13 mouse cellular contexts compared by ENCODE assay signal in the genomic region with DNA sequence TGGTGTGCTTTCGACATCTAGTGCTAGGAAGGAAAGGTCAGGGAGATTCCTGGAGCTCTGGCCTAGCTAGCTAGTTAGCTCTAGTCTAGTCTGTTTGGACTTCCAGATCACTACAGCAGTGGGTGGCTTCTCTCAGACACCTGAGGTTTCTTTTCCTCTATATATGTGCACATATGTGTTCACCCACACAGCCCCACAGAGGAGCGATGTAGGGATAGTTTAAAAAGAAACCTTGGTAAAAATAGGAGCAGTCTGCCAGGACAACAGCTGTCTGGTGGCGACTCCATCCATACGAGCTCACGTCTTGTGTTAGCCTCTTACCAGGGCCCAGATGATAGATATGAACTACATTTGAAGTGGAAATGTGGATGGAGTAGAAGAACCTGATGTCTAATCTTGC.
"Had no signal": no experiment of that assay in that cellular context is flagged by ENCODE, and none has a peak within 500 bp of the region (broad histone marks: within the 10 kb centered on the region; RNA-seq: fewer than 3 reads in every experiment).

No protein-coding gene starts in this region.

- H3K27me3 ChIP-seq: kidney, embryonic 15.5 days; liver, embryonic 12.5 days; lung, embryonic 15.5 days; midbrain, embryonic 15.5 days had no signal

- DNase-seq: kidney, adult 2 months; kidney, postnatal 14 days; lung, postnatal 14 days; right cerebral cortex, adult 18-20 months; right cerebral cortex, postnatal 25 days had no signal

- H3K4me1 ChIP-seq: liver, embryonic 12.5 days; midbrain, embryonic 15.5 days had no signal

- H3K36me3 ChIP-seq: liver, embryonic 12.5 days; midbrain, embryonic 15.5 days had no signal

- H3K4me3 ChIP-seq: kidney, embryonic 15.5 days; limb, embryonic 10.5 days; liver, embryonic 12.5 days; lung, embryonic 15.5 days; megakaryocyte, embryonic 14.5 days; midbrain, embryonic 15.5 days had no signal

- H3K9me3 ChIP-seq: kidney, embryonic 15.5 days; limb, embryonic 10.5 days; liver, embryonic 12.5 days; lung, embryonic 15.5 days; megakaryocyte, embryonic 14.5 days; midbrain, embryonic 15.5 days had no signal

- ATAC-seq: liver, embryonic 12.5 days; midbrain, embryonic 15.5 days had no signal

- H3K27ac ChIP-seq: kidney, embryonic 15.5 days; liver, embryonic 12.5 days; lung, embryonic 15.5 days; macrophage; midbrain, embryonic 15.5 days had no signal

- H3K4me2 ChIP-seq: kidney, embryonic 15.5 days; liver, embryonic 12.5 days; lung, embryonic 15.5 days; midbrain, embryonic 11.5 days; midbrain, embryonic 15.5 days had no signal

- H3K9ac ChIP-seq: kidney, embryonic 15.5 days; liver, embryonic 12.5 days; lung, embryonic 15.5 days; midbrain, embryonic 15.5 days had no signal
